Mouse (Mus musculus): ENCODE measurements around the gene Nos1ap. TPM values are rescaled to one million over a fixed set of nuclear protein-coding genes. Genes with fewer than 3 reads are reported as not detected.

Nos1ap gene
- polyA plus RNA-seq, 1 experiment, result 0.14 TPM

- no peak for TF ChIP-seq CTCF (IDR thresholded peaks at IDR 0.05; ENCODE audit: control insufficient read depth, insufficient read depth, insufficient read length)
- no peak for TF ChIP-seq MAX (IDR thresholded peaks at IDR 0.05)
- TF ChIP-seq MYOG (IDR thresholded peaks at IDR 0.05; ENCODE audit: control insufficient read depth, extremely low read depth, insufficient read length), result no peak
- TF ChIP-seq MYOD1 (IDR thresholded peaks at IDR 0.05; ENCODE audit: control insufficient read depth, insufficient read length, low read depth), result no peak
- TF ChIP-seq USF1 (IDR thresholded peaks at IDR 0.05; ENCODE audit: low read depth), result no peak
- no peak for TF ChIP-seq CEBPB (IDR thresholded peaks at IDR 0.05; ENCODE audit: low read depth)
- TF ChIP-seq FOSL1 (IDR thresholded peaks at IDR 0.05; ENCODE audit: insufficient read depth, low read length, poor library complexity, severe bottlenecking), result no peak
- Histone ChIP-seq H3K79me3 (ENCODE audit: low read depth) (no peaks in the 10 kb centered on the region), H3K36me3 (ENCODE audit: control insufficient read depth, insufficient read depth) (no peaks in the 10 kb centered on the region), H3K4me3 (ENCODE audit: insufficient read depth, poor library complexity, severe bottlenecking) (no peak overlapping the region), H3ac (ENCODE audit: control insufficient read depth, insufficient read length, low read depth) (no peak overlapping the region), H3K27me3 (ENCODE audit: control insufficient read depth, insufficient read depth, insufficient read length) (peaks cover 9% of the 10 kb centered on the region), H3K79me2 (ENCODE audit: control insufficient read depth, insufficient read depth) (no peaks in the 10 kb centered on the region)
These were observed 165.3 kb downstream of the Nos1ap start for GRCm38 (mm10) chr1:170424258-170424889.

GRCm38 (mm10) chr1:170423048-170423447 lies 166.6 kb downstream of the Nos1ap start:
- TF ChIP-seq MYOD1 (IDR thresholded peaks at IDR 0.05; ENCODE audit: control insufficient read depth, insufficient read length, low read depth), result no peak
- no peak for TF ChIP-seq MAX (IDR thresholded peaks at IDR 0.05)
- TF ChIP-seq FOSL1 (IDR thresholded peaks at IDR 0.05; ENCODE audit: insufficient read depth, low read length, poor library complexity, severe bottlenecking), result no peak
- no peak for TF ChIP-seq CEBPB (IDR thresholded peaks at IDR 0.05; ENCODE audit: low read depth)
- no peak for TF ChIP-seq CTCF (IDR thresholded peaks at IDR 0.05; ENCODE audit: control insufficient read depth, insufficient read depth, insufficient read length)
- no peak for TF ChIP-seq MYOG (IDR thresholded peaks at IDR 0.05; ENCODE audit: control insufficient read depth, extremely low read depth, insufficient read length)
- TF ChIP-seq USF1 (IDR thresholded peaks at IDR 0.05; ENCODE audit: low read depth), result no peak
- Histone ChIP-seq H3K79me3 (ENCODE audit: low read depth) (no peaks in the 10 kb centered on the region), H3K36me3 (ENCODE audit: control insufficient read depth, insufficient read depth) (no peaks in the 10 kb centered on the region), H3ac (ENCODE audit: control insufficient read depth, insufficient read length, low read depth) (no peak overlapping the region), H3K79me2 (ENCODE audit: control insufficient read depth, insufficient read depth) (no peaks in the 10 kb centered on the region), H3K27me3 (ENCODE audit: control insufficient read depth, insufficient read depth, insufficient read length) (peaks cover 8% of the 10 kb centered on the region), H3K4me3 (ENCODE audit: insufficient read depth, poor library complexity, severe bottlenecking) (no peak overlapping the region)

GRCm38 (mm10) chr1:170422188-170422587 lies 167.5 kb downstream of the Nos1ap start:
- Histone ChIP-seq H3ac (ENCODE audit: control insufficient read depth, insufficient read length, low read depth) (no peak overlapping the region), H3K36me3 (ENCODE audit: control insufficient read depth, insufficient read depth) (no peaks in the 10 kb centered on the region), H3K27me3 (ENCODE audit: control insufficient read depth, insufficient read depth, insufficient read length) (peaks cover 6% of the 10 kb centered on the region), H3K79me3 (ENCODE audit: low read depth) (no peaks in the 10 kb centered on the region), H3K79me2 (ENCODE audit: control insufficient read depth, insufficient read depth) (no peaks in the 10 kb centered on the region), H3K4me3 (ENCODE audit: insufficient read depth, poor library complexity, severe bottlenecking) (no peak overlapping the region)
- no peak for TF ChIP-seq CEBPB (IDR thresholded peaks at IDR 0.05; ENCODE audit: low read depth)
- no peak for TF ChIP-seq CTCF (IDR thresholded peaks at IDR 0.05; ENCODE audit: control insufficient read depth, insufficient read depth, insufficient read length)
- no peak for TF ChIP-seq MAX (IDR thresholded peaks at IDR 0.05)

- Histone ChIP-seq H3K79me3 (ENCODE audit: low read depth) (no peaks in the 10 kb centered on the region), H3K79me2 (ENCODE audit: control insufficient read depth, insufficient read depth) (no peaks in the 10 kb centered on the region), H3K36me3 (ENCODE audit: control insufficient read depth, insufficient read depth) (no peaks in the 10 kb centered on the region), H3K4me3 (ENCODE audit: insufficient read depth, poor library complexity, severe bottlenecking) (no peak overlapping the region), H3K27me3 (ENCODE audit: control insufficient read depth, insufficient read depth, insufficient read length) (peaks cover 6% of the 10 kb centered on the region), H3ac (ENCODE audit: control insufficient read depth, insufficient read length, low read depth) (no peak overlapping the region)
- TF ChIP-seq MYOG (IDR thresholded peaks at IDR 0.05; ENCODE audit: control insufficient read depth, extremely low read depth, insufficient read length) (no peak), CEBPB (IDR thresholded peaks at IDR 0.05; ENCODE audit: low read depth) (no peak), FOSL1 (IDR thresholded peaks at IDR 0.05; ENCODE audit: insufficient read depth, low read length, poor library complexity, severe bottlenecking) (no peak), MYOD1 (IDR thresholded peaks at IDR 0.05; ENCODE audit: control insufficient read depth, insufficient read length, low read depth) (no peak), MAX (IDR thresholded peaks at IDR 0.05) (no peak), CTCF (IDR thresholded peaks at IDR 0.05; ENCODE audit: control insufficient read depth, insufficient read depth, insufficient read length) (no peak), USF1 (IDR thresholded peaks at IDR 0.05; ENCODE audit: low read depth) (no peak)
These were observed 169.7 kb downstream of the Nos1ap start for GRCm38 (mm10) chr1:170419961-170420360.

GRCm38 (mm10) chr1:170418131-170418530 lies 171.5 kb downstream of the Nos1ap start:
- no peaks in the 10 kb centered on the region for H3K36me3 ChIP-seq (ENCODE audit: control insufficient read depth, insufficient read depth)
- no peak overlapping the region for H3K4me3 ChIP-seq (ENCODE audit: insufficient read depth, poor library complexity, severe bottlenecking)
- TF ChIP-seq FOSL1 (IDR thresholded peaks at IDR 0.05; ENCODE audit: insufficient read depth, low read length, poor library complexity, severe bottlenecking), result no peak
- no peak for TF ChIP-seq MYOD1 (IDR thresholded peaks at IDR 0.05; ENCODE audit: control insufficient read depth, insufficient read length, low read depth)
- TF ChIP-seq USF1 (IDR thresholded peaks at IDR 0.05; ENCODE audit: low read depth), result no peak
- no peak for TF ChIP-seq CEBPB (IDR thresholded peaks at IDR 0.05; ENCODE audit: low read depth)
- no peak for TF ChIP-seq MAX (IDR thresholded peaks at IDR 0.05)
- TF ChIP-seq CTCF (IDR thresholded peaks at IDR 0.05; ENCODE audit: control insufficient read depth, insufficient read depth, insufficient read length), result no peak
- TF ChIP-seq MYOG (IDR thresholded peaks at IDR 0.05; ENCODE audit: control insufficient read depth, extremely low read depth, insufficient read length), result no peak
- H3K27me3 ChIP-seq (ENCODE audit: control insufficient read depth, insufficient read depth, insufficient read length), result no peaks in the 10 kb centered on the region
- no peaks in the 10 kb centered on the region for H3K79me3 ChIP-seq (ENCODE audit: low read depth)
- no peak overlapping the region for H3ac ChIP-seq (ENCODE audit: control insufficient read depth, insufficient read length, low read depth)
- H3K79me2 ChIP-seq (ENCODE audit: control insufficient read depth, insufficient read depth), result no peaks in the 10 kb centered on the region

- H3K79me3 ChIP-seq (ENCODE audit: low read depth), result no peaks in the 10 kb centered on the region
- TF ChIP-seq MYOD1 (IDR thresholded peaks at IDR 0.05; ENCODE audit: control insufficient read depth, insufficient read length, low read depth) (no peak), CEBPB (IDR thresholded peaks at IDR 0.05; ENCODE audit: low read depth) (no peak), USF1 (IDR thresholded peaks at IDR 0.05; ENCODE audit: low read depth) (no peak), MAX (IDR thresholded peaks at IDR 0.05) (no peak), MYOG (IDR thresholded peaks at IDR 0.05; ENCODE audit: control insufficient read depth, extremely low read depth, insufficient read length) (no peak), CTCF (IDR thresholded peaks at IDR 0.05; ENCODE audit: control insufficient read depth, insufficient read depth, insufficient read length) (no peak), FOSL1 (IDR thresholded peaks at IDR 0.05; ENCODE audit: insufficient read depth, low read length, poor library complexity, severe bottlenecking) (no peak)
These were observed 172.7 kb downstream of the Nos1ap start for GRCm38 (mm10) chr1:170416967-170417366.

More at GRCm38 (mm10) chr1:170416967-170417366, 172.7 kb downstream of the Nos1ap start:
- Histone ChIP-seq H3ac (ENCODE audit: control insufficient read depth, insufficient read length, low read depth) (no peak overlapping the region), H3K36me3 (ENCODE audit: control insufficient read depth, insufficient read depth) (no peaks in the 10 kb centered on the region), H3K27me3 (ENCODE audit: control insufficient read depth, insufficient read depth, insufficient read length) (peaks cover under 1% of the 10 kb centered on the region), H3K79me2 (ENCODE audit: control insufficient read depth, insufficient read depth) (no peaks in the 10 kb centered on the region), H3K4me3 (ENCODE audit: insufficient read depth, poor library complexity, severe bottlenecking) (no peak overlapping the region)

Measured in C2C12 (cell line).